Mouse (Mus musculus): ENCODE results near the gene Alox5. TPM values are rescaled to one million over a fixed set of nuclear protein-coding genes. Genes with fewer than 3 reads are reported as not detected.

Gene Alox5
- total RNA-seq, 2 experiments from 2014 or later: 1.2 to 3.0 TPM

GRCm38 (mm10) chr6:116386045-116386415 is 74.9 kb downstream of the Alox5 start:
- no peak for DNase-seq (ENCODE audit: low spot score in 2 of 2)

DNA sequence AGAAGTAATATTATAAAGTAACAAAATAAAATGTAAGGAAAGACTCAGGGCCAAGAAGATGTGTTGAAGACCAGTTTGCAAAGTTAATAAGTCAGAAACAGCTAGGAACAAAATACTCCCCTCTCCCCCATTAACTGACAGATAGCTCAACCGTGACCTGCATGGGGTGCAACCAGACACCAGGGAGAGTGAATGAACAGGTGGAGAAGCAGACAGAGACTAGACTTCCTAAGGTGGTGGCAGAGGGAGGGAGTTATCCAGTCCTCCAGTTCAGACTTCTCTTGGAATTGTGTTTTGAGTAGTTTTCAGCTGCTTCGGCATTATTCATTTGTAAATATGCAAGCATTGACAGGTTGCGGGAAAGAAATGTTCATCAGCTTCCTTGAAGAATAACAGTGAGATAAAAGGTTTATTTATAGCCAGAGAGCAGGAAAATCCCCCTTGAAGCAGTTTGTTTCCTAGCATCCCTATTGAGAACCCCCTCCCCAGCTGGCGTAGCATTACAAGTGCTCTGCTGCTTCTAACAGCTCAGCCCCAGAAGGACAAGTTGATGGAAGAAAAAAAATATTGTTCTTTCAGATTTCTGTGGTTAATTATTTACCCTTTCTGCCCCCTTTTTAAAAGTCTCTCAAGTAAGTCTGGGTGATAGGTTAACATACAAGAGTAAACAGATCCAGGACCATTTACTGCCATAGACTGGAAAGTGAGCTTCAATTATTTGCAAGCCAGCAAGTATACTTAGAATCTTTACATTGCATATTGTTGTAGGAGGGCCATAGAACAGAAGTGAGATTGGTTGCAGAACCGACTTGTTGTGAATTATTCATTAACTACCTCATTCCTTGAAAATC is 75.6 kb downstream of the Alox5 start:
- no peak for DNase-seq (ENCODE audit: low spot score in 2 of 2)

- no peak for DNase-seq (ENCODE audit: low spot score in 2 of 2)
Measured at GRCm38 (mm10) chr6:116383582-116383981, 77.4 kb downstream of the Alox5 start.

DNA sequence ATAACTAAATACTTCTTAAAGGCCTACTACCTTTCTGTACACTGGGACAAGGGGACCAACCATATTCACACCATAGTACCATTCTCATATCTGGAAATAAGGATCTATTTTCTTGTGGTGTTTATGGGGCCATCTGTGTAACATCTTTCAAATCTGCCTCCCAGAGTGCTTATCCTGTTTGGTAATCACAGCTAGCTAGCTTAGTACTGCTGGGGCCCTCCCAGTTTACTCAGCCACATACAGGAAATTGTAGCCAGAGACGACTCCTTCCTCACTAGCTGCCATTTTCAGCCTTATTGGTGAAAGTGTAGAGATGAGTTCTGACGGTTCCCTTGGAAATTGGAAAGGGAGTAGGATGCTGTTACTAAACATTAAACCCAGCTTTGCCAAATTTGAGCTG is 79.4 kb downstream of the Alox5 start:
- no peak for DNase-seq (ENCODE audit: low spot score in 2 of 2)

DNA sequence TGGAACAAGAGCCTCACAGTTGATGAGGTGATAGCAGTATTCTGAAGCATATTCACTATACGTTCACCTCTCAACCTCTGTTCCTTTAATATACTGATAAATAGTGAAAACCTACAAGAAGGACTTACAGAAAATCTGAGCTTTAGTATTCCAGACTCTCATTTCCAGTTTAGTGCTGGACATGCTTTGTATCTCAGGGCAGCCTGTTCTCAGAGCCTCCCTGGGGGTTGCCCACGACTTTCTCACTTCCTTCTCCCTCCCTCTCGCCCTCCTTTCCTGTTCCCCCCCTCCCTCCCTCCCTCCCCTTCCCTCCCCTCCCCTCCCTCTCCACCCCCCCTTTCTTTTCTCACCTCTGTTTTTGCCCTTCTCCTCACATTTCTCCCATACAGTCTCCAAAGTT is 80.8 kb downstream of the Alox5 start:
- no peak for DNase-seq (ENCODE audit: low spot score in 2 of 2)

DNA sequence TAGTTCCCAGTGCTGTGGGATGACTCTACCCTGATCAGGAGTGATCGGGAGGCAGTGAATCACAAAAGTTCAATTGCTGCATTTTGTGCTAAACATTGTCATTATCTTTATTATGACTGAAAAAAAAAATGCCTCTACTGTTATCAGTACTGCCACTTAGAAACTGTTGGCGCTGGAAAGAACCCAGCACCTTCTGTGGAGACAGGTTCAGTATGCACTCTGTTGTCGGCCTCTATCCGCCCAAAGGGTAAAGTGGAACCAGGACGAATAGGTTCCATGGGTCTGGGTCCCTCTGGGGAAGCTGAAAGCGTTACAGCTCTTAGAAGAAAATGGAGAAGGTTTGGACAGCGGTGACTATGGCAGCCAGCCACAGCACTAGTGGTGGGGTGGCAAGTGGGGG is 82.1 kb downstream of the Alox5 start:
- DNase-seq (ENCODE audit: low spot score in 2 of 2): no peak

DNA sequence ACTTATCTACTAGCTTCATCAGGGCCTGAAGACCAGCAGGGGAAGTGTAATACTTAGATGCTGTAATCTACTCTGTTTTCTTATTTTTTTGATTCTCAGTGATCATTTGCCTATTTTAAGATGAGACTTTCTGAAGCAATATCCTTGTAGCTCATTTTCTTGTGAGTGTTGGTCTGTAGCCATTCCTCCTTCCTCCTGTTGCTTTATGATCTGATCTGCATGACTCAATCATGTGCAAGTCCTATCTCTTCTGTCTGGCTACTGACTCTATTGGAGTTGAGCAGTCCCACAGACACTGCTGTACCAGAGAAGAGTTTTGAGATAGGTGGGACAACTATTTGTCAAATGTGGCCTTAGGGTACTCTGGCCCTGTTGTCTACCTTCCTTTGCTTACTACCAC is 86.4 kb downstream of the Alox5 start:
- DNase-seq (ENCODE audit: low spot score in 2 of 2): no peak

DNA sequence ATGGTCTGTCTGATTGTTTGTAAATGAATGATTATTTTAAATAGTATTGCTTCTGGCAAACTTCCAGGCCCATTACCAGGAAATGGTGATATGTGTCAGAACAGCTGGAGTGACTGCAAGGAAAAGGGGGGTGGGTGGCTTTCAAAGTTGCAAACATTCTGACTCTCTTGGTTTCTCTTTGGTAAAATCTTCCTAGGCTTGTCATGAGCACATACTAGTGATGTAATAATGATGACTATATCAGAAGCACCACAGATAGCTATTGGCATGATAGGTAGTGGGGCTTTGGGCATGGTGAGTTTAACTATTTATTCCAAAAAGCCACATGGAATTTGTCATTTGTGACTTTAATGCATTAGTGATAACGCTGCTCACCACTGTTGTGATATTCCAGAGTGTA is 86.8 kb downstream of the Alox5 start:
- no peak for DNase-seq (ENCODE audit: low spot score in 2 of 2)

- no peak for DNase-seq (ENCODE audit: low spot score in 2 of 2)
Measured at GRCm38 (mm10) chr6:116371500-116371899, 89.5 kb downstream of the Alox5 start.

GRCm38 (mm10) chr6:116370216-116370976 is 90.6 kb downstream of the Alox5 start:
- no peak for DNase-seq (ENCODE audit: low spot score in 2 of 2)

DNA sequence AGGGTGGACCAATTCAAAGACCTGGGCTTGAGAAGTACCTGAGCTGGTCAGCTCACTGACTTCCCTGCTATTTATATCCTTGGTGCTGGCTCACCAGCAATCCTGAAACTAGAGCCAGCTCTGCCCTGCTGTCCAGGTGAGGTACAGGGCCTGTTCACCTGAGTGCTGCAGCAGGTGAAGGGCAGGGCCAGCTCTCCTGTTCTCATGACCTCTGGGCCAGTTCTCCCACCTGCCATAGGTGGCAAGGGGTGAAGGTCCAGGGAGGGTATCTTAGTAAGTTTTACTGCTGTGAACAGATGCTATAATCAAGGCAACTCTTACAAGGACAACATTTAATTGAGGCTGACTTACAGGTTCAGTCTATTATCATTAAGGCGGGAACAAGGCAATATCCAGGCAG is 91.2 kb downstream of the Alox5 start:
- no peak for DNase-seq (ENCODE audit: low spot score in 2 of 2)

GRCm38 (mm10) chr6:116367971-116368370 is 93.0 kb downstream of the Alox5 start:
- no peak for DNase-seq (ENCODE audit: low spot score in 2 of 2)

- no peak for DNase-seq (ENCODE audit: low spot score in 2 of 2)
Measured at GRCm38 (mm10) chr6:116361993-116362392, 99.0 kb downstream of the Alox5 start.

GRCm38 (mm10) chr6:116361463-116361862 is 99.5 kb downstream of the Alox5 start:
- DNase-seq (ENCODE audit: low spot score in 2 of 2): no peak

Other genes with a start within 250 kb of the Alox5 start
- 1 to 10 TPM; 7.2 to 8.8 TPM for gene Zfand4, start 197.0 kb downstream of the Alox5 start, total RNA-seq (2021)
- 10 to 100 TPM; 63.2 to 66.3 TPM for gene March8, start 123.2 kb downstream of the Alox5 start, total RNA-seq (2021)
- gene Olfr211, start 27.9 kb upstream of the Alox5 start, total RNA-seq (2021): not detected
- under 1 TPM in 1 of 2 experiments, not detected in 1; 0.16 TPM for gene Olfr212, start 45.3 kb upstream of the Alox5 start, total RNA-seq (2021)
- gene Olfr213, start 77.3 kb upstream of the Alox5 start, total RNA-seq (2021): not detected
- 1 to 10 TPM; 2.9 to 3.1 TPM for gene Gm5580, start 90.0 kb upstream of the Alox5 start, total RNA-seq (2021)
- gene Olfr214, start 93.1 kb upstream of the Alox5 start, total RNA-seq (2021): not detected
- not detected for gene Olfr215, start 123.0 kb upstream of the Alox5 start, total RNA-seq (2021)
- 10 to 100 TPM; 28.9 to 30.0 TPM for gene Zfp422, start 167.8 kb upstream of the Alox5 start, total RNA-seq (2021)
- gene Depp1, start 189.4 kb upstream of the Alox5 start, total RNA-seq (2021): 1 to 10 TPM; 1.7 to 3.9 TPM
- gene Rassf4, start 212.8 kb upstream of the Alox5 start, total RNA-seq (2021): 1 to 10 TPM; 4.3 to 4.8 TPM